Mouse (Mus musculus) heart, embryonic 14.5 days (tissue): ENCODE data around the gene Kcnn4. TPM values are rescaled to one million over a fixed set of nuclear protein-coding genes. Genes with fewer than 3 reads are reported as not detected.

Experiments
- microRNA-seq: library from miRNA; unstranded; fragments of <30 nt; microRNA quantifications from one replicate; pipeline ENCODE4, GENCODE M21; 2016
- polyA plus RNA-seq: library from polyadenylated mRNA; unstranded; fragments of >200 nt; fragmentation: Nextera tagmentation; extraction: Ambion mirVana; gene quantifications from 2 replicates; pipeline ENCODE4 v1.2.1, GENCODE M21; 2014

Kcnn4 gene
- polyA plus RNA-seq, 1 experiment from 2014 or later: 1.4 TPM

Small RNA genes lying within 50 kb of the gene (microRNA-seq; reads per million reads assigned to microRNA genes)
- gene Gm27592: not detected

Other genes starting within 250 kb of the Kcnn4 start
- gene Zfp235, start 236.1 kb upstream of the Kcnn4 start, polyA plus RNA-seq: 8.7 and 9.3 TPM in 2 replicates
- 3.2 and 3.3 TPM in 2 replicates for gene Zfp114, start 195.2 kb upstream of the Kcnn4 start, polyA plus RNA-seq
- gene Zfp111, start 158.8 kb upstream of the Kcnn4 start, polyA plus RNA-seq: 6.6 and 7.1 TPM in 2 replicates
- gene Zfp109, start 132.7 kb upstream of the Kcnn4 start, polyA plus RNA-seq: 2.3 and 3.4 TPM in 2 replicates
- 2.2 and 2.5 TPM in 2 replicates for gene Zfp108, start 115.5 kb upstream of the Kcnn4 start, polyA plus RNA-seq
- gene Zfp93, start 99.8 kb upstream of the Kcnn4 start, polyA plus RNA-seq: 5.0 and 6.5 TPM in 2 replicates
- gene Zfp61, start 69.0 kb upstream of the Kcnn4 start, polyA plus RNA-seq: 12.9 and 15.9 TPM in 2 replicates
- gene Zfp94, start 53.6 kb upstream of the Kcnn4 start, polyA plus RNA-seq: 4.5 and 6.3 TPM in 2 replicates
- not detected in 2 replicates for gene Tescl, start 36.3 kb upstream of the Kcnn4 start, polyA plus RNA-seq
- not detected in 2 replicates for gene Lypd5, start 21.1 kb upstream of the Kcnn4 start, polyA plus RNA-seq
- 18.4 and 20.7 TPM in 2 replicates for gene Smg9, start 29.4 kb downstream of the Kcnn4 start, polyA plus RNA-seq
- gene Irgc1, start 82.0 kb downstream of the Kcnn4 start, polyA plus RNA-seq: not detected in 2 replicates
- gene Plaur, start 92.2 kb downstream of the Kcnn4 start, polyA plus RNA-seq: 7.9 and 8.2 TPM in 2 replicates
- gene Cadm4, start 111.8 kb downstream of the Kcnn4 start, polyA plus RNA-seq: 0.46 and 0.47 TPM in 2 replicates
- 23.7 and 28.2 TPM in 2 replicates for gene Zfp428, start 136.7 kb downstream of the Kcnn4 start, polyA plus RNA-seq
- gene AC161166.1, start 142.2 kb downstream of the Kcnn4 start, polyA plus RNA-seq: 0.38 TPM in 1 of 2 replicates, not detected in the other
- 7.4 and 8.0 TPM in 2 replicates for gene Irgq, start 160.4 kb downstream of the Kcnn4 start, polyA plus RNA-seq
- not detected in 2 replicates for gene Pinlyp, start 175.9 kb downstream of the Kcnn4 start, polyA plus RNA-seq
- gene Xrcc1, start 176.0 kb downstream of the Kcnn4 start, polyA plus RNA-seq: 54.6 and 57.4 TPM in 2 replicates
- 24.8 and 26.2 TPM in 2 replicates for gene Ethe1, start 217.3 kb downstream of the Kcnn4 start, polyA plus RNA-seq
- 0.36 and 0.49 TPM in 2 replicates for gene Zfp575, start 217.4 kb downstream of the Kcnn4 start, polyA plus RNA-seq
- gene Phldb3, start 240.5 kb downstream of the Kcnn4 start, polyA plus RNA-seq: 0.08 TPM in 1 of 2 replicates, not detected in the other